Mouse (Mus musculus): ENCODE measurements at regions not wholly inside any gene's neighbourhood (a gene's known extent, or its start where the extent isn't known, plus 50 kb on each side); places are given as distances from the start of the nearest gene placed in this dataset.

DNA sequence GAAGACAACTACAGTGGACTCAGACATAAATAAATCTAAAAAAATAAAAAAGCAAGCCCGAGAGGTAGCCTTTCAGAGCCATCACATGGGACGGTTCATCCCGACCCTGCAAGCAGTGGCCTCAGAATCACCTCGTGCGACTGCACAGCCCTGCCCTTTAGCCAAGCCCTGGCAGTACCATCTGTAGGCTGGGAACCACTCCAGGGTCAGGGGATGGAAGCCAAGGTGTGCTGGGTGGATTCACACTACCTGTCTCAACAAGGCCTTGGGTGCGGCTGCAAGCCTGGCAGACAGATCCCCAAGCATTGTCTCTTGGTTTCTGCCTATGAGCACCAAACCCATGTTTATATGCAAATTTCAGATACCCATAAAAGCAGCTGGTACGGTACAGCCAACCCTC is 115.3 kb upstream of the A530016L24Rik start:
- no peak for TF ChIP-seq CTCF (IDR thresholded peaks at IDR 0.05; ENCODE audit: extremely low read depth, insufficient read length, insufficient replicate concordance, low read depth, low read length)
- no peak for TF ChIP-seq POLR2A (IDR thresholded peaks at IDR 0.05; ENCODE audit: low read depth, low read length)
